Mouse (Mus musculus): ENCODE measurements around the gene Adam6a.

GRCm38 (mm10) chr12:113588001-113588400 is 44.3 kb downstream of the Adam6a start:
- TF ChIP-seq CTCF (IDR thresholded peaks at IDR 0.05; ENCODE audit: control insufficient read depth, insufficient read depth, low read length) (peak; percentile 32; the same call in 1 of the 2 replicates), POLR2A (IDR thresholded peaks at IDR 0.05; ENCODE audit: borderline replicate concordance, control insufficient read depth, low read depth, low read length) (no peak)

Data from bone marrow, adult 2 months (tissue).